Mouse (Mus musculus) liver, postnatal 0 days (tissue): ENCODE data around the gene Vmn1r25. TPM values are rescaled to one million over a fixed set of nuclear protein-coding genes. Genes with fewer than 3 reads are reported as not detected.
"Not testable (repeated sequence)": the region's sequence is repeated elsewhere in the genome, so short reads cannot be mapped to it uniquely, and the experiment has no call there.

Source experiments
- ATAC-seq: fragments of 200-750 bp; cut with Nextera tagmentation; 2 replicates; pipeline ENCODE4 v1.8.0; 2017; ENCODE audit warnings: mild to moderate bottlenecking, moderate library complexity
- DNase-seq: peaks from one replicate; pipeline ENCODE4 v3.0.0-alpha.2; 2016
- H3K27ac ChIP-seq: fragments of 300-500 bp; sonication (generic); 2 replicates; pipeline ENCODE4 v1.5.1; 2014; ENCODE audit warnings: antibody characterized with exemption, moderate library complexity, mild to moderate bottlenecking, low read depth
- H3K27me3 ChIP-seq: fragments of 300-500 bp; sonication (generic); 2 replicates; pipeline ENCODE4 v1.6.1; 2014; ENCODE audit warnings: low read length, control low read depth, mixed read lengths; ENCODE audit not compliant: insufficient read depth
- H3K36me3 ChIP-seq: fragments of 300-500 bp; sonication (generic); replicated peaks from 2 replicates; pipeline ENCODE4 v1.6.1; 2014; ENCODE audit warnings: mild to moderate bottlenecking, control low read depth, low read length, moderate library complexity, mixed read lengths; ENCODE audit not compliant: insufficient read depth
- H3K4me1 ChIP-seq: fragments of 300-500 bp; sonication (generic); 2 replicates; pipeline ENCODE4 v1.6.1; 2014; ENCODE audit warnings: antibody characterized with exemption, mild to moderate bottlenecking, control low read depth; ENCODE audit not compliant: insufficient read depth
- H3K4me2 ChIP-seq: fragments of 300-500 bp; sonication (generic); 2 replicates; pipeline ENCODE4 v1.6.1; 2014; ENCODE audit warnings: low read depth, mild to moderate bottlenecking, low read length, moderate library complexity, mixed read lengths
- H3K4me3 ChIP-seq: fragments of 300-500 bp; sonication (generic); 2 replicates; pipeline ENCODE4 v1.5.1; 2014; ENCODE audit warnings: low read depth, low read length
- H3K9ac ChIP-seq: fragments of 300-500 bp; sonication (generic); replicated peaks from 2 replicates; pipeline ENCODE4 v1.6.1; 2014; ENCODE audit warnings: mild to moderate bottlenecking, moderate library complexity
- H3K9me3 ChIP-seq: fragments of 300-500 bp; sonication (generic); 2 replicates; pipeline ENCODE4 v1.6.1; 2016; ENCODE audit warnings: mild to moderate bottlenecking, control low read depth, low read length, mixed read lengths
- CTCF ChIP-seq: sonication (generic); IDR thresholded peaks from 2 replicates; pipeline ENCODE4 v1.5.1; 2016; ENCODE audit warnings: antibody characterized with exemption, low read depth
- EP300 ChIP-seq: IDR thresholded peaks from 2 replicates; pipeline ENCODE4 v1.6.1; 2016; ENCODE audit warnings: antibody characterized with exemption, low read depth, mild to moderate bottlenecking
- WGBS: fragments of 180-500 bp; shearing (Covaris S2); extraction: QIAGEN DNeasy Blood & Tissue Kit; methylation state at CpG from one replicate; pipeline ENCODE4 v1.1.7; 2014; ENCODE audit not compliant: insufficient replicate concordance; 5-methylcytosine and 5-hydroxymethylcytosine counted together
- polyA plus RNA-seq: library from polyadenylated mRNA; unstranded; fragments of >200 nt; fragmentation: Nextera tagmentation; extraction: Ambion mirVana; gene quantifications from 2 replicates; pipeline ENCODE4 v1.2.1, GENCODE M21; 2015

Vmn1r25 gene
- not detected in 2 replicates for polyA plus RNA-seq

DNA sequence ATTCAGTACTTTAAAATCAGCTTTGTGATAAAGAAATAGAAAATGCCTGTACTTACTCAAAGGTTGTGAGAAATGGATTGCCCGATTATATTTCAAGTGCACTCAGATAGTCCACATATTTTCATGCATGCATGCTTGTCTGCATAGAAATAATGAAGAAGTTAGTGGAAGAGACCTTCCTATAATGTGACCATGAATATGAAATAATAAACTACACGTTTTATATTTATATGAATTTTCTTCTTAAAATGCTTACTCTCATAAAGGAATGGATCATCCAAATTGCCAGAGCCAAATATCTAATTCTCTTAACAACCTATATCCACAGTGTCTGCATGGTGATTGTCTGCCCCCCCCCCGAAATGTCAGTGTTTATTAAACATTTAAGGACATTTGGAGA is at the start of gene Vmn1r25:
Gene Vmn1r25 (minus strand): TSS at position 101 of the 400 bp plus-strand sequence.
- Histone ChIP-seq H3K36me3 (no peaks in the 10 kb centered on the region), H3K27ac (no peak within 1 kb of the TSS), H3K27me3 (no peaks in the 10 kb centered on the region), H3K4me2 (no peak within 1 kb of the TSS), H3K4me3 (no peak within 1 kb of the TSS), H3K4me1 (no peaks in the 10 kb centered on the region), H3K9me3 (no peaks in the 10 kb centered on the region), H3K9ac (no peak within 1 kb of the TSS)
- DNase-seq (no peak), ATAC-seq (no peak)
- TF ChIP-seq CTCF (no peak), EP300 (no peak)
- WGBS, result 56% methylated on average over 3 of the region's 3 CpGs

DNA sequence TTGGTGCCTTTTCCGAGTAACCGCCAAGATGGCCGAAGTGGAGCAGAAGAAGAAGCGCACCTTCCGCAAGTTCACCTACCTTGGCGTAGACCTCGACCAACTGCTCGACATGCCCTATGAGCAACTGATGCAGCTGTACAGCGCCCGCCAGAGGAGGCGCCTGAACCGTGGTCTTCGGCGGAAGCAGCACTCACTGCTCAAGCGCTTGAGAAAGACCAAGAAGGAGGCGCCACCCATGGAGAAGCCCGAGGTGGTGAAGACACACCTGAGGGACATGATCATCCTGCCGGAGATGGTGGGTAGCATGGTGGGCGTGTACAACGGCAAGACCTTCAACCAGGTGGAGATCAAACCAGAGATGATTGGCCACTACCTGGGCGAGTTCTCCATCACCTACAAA is 36.9 kb upstream of the Vmn1r25 start:
- not testable (repeated sequence) for H3K4me3 ChIP-seq, H3K27me3 ChIP-seq, DNase-seq, H3K4me2 ChIP-seq, H3K36me3 ChIP-seq, H3K4me1 ChIP-seq, H3K27ac ChIP-seq, ATAC-seq, H3K9me3 ChIP-seq, H3K9ac ChIP-seq
- 85% methylated on average over 21 of the region's 21 CpGs for WGBS

DNA sequence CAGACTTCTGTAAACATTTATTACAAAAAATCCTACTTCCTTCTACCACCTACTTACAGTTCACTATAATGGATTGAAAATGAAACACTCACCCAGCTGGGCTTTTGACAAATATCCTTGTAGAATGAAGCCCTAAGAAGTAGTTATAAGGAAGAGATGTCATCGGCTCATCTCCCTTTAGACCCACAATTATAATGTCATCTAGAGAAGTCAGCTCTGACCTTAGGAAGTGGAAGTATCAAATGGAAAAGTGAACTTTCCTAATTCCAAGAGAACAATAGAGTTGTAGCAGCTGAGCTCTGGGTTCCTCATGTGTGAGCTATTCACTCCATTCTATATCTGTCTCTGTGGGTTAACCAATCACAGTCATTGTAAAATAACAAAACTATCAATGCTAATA is 34.4 kb upstream of the Vmn1r25 start, which contains the start of gene Vmn1r26:
Gene Vmn1r26 (minus strand): TSS at position 101 of the 400 bp plus-strand sequence.
- WGBS, result 76% methylated on average over 1 of the region's 1 CpGs

DNA sequence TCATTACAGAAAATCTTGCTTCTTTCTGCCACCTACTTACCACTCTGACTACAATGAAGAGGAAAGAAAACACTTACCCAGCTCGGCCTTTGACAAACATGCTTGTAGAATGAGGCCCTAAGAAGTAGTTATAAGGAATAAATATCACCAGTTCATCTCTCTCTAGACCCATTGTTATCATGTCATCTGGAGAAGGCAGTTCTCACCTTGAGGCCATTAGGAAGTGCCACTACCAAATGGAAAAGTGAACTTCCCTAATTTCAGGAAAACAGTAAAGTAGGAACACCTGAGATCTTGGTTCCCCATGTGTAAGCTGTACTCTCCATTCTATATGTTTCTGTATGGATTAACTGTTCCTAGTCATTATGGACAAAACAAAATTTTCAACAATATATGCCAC is 19.2 kb downstream of the Vmn1r25 start, which contains the start of gene Vmn1r24:
Gene Vmn1r24 (minus strand): TSS at position 101 of the 400 bp plus-strand sequence.
- H3K4me2 ChIP-seq, H3K9me3 ChIP-seq, H3K4me1 ChIP-seq, H3K4me3 ChIP-seq, H3K36me3 ChIP-seq, H3K27me3 ChIP-seq, DNase-seq, H3K9ac ChIP-seq, ATAC-seq, H3K27ac ChIP-seq: not testable (repeated sequence)
- WGBS, result 57% methylated on average over 1 of the region's 1 CpGs

More for the DNA sequence above, 34.4 kb upstream of the Vmn1r25 start, which contains the start of gene Vmn1r26:
- TF ChIP-seq EP300 (no peak), CTCF (no peak)
- Histone ChIP-seq H3K9me3 (no peaks in the 10 kb centered on the region), H3K4me2 (no peak within 1 kb of the TSS), H3K36me3 (no peaks in the 10 kb centered on the region), H3K27ac (no peak within 1 kb of the TSS), H3K4me3 (no peak within 1 kb of the TSS), H3K9ac (no peak within 1 kb of the TSS), H3K27me3 (no peaks in the 10 kb centered on the region), H3K4me1 (no peaks in the 10 kb centered on the region)
- DNase-seq, result no peak
- ATAC-seq, result no peak

Other genes starting within 250 kb of the Vmn1r25 start
- 21.1 and 22.1 TPM in 2 replicates for gene Vopp1, start 155.7 kb downstream of the Vmn1r25 start, polyA plus RNA-seq
- gene Vmn1r21, start 130.5 kb downstream of the Vmn1r25 start, polyA plus RNA-seq, result not detected in 2 replicates
- not detected in 2 replicates for gene Vmn1r22, start 72.8 kb downstream of the Vmn1r25 start, polyA plus RNA-seq
- gene Vmn1r23, start 54.0 kb downstream of the Vmn1r25 start, polyA plus RNA-seq, result not detected in 2 replicates
- not detected in 2 replicates for gene Vmn1r24, start 19.3 kb downstream of the Vmn1r25 start, polyA plus RNA-seq
- not detected in 2 replicates for gene Vmn1r26, start 34.3 kb upstream of the Vmn1r25 start, polyA plus RNA-seq
- gene Vmn1r27, start 238.0 kb upstream of the Vmn1r25 start, polyA plus RNA-seq, result not detected in 2 replicates